Mouse (Mus musculus): ENCODE measurements around the gene Dazap1. TPM values are rescaled to one million over a fixed set of nuclear protein-coding genes. Genes with fewer than 3 reads are reported as not detected.
"Not testable (repeated sequence)": the region's sequence is repeated elsewhere in the genome, so short reads cannot be mapped to it uniquely, and the experiment has no call there.

Gene Dazap1
- 56.8 and 59.7 TPM in 2 replicates for polyA plus RNA-seq (2015; fragmentation: Nextera tagmentation; extraction: Ambion mirVana)

DNA sequence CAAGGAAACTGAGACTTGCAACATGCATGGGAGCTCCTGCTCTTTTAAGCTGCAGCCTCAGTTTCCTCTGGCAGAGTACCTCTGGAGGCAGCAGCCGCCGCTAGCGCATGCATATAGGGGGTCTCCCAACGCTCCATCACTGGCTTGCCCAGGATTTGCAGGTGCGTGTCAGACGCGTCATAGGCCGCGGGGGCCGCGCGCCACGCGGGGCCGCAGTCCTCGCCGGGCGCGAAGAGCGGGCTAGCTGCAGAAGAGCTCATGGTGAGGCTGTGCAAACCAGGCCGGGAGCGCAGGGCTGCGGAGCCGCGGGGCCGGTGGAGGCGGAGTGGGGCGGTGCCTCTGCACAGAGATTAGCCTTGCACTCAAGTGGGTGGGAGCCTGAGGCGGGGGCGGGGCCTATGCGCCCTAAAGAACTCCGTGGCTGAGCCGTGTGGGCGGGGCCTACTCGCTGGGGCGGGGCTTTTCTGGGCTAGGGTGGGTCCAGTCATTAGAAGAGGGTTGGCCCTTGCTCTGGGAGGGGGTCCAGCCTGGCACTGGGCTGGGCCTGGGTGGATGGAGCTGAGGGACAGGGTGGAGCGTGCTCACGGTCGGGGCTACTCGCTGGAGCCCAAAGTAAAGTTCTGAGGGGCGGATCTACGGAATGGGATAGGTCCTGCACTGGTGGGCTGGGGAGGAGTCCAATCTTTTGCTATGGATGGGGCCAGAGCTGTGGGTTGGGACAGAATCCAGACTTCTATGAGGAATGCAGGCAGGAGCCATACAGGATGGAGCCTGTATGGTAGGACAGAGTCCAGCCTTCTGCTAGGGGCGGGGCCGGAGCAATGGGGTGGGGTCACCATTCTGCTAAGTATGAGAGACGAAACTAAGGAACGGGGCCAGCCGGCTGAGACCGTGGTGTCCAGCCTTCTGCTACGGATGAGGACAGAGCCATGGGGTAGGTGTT is at the start of gene Dazap1, which contains the start of gene Gamt:
TSS of gene Dazap1 (plus strand) at position 845 of the 943 bp plus-strand sequence.
TSS of gene Gamt (minus strand) at position 371 of the 943 bp plus-strand sequence.
- H3K9me3 ChIP-seq: no peaks in the 10 kb centered on the region
- ATAC-seq (ENCODE audit: insufficient number of reproducible peaks, low FRiP score, low TSS enrichment, low read depth): peak; percentile 94
- peak within 1 kb of the TSS; percentile 99 for H3K27ac ChIP-seq
- H3K4me2 ChIP-seq: peak within 1 kb of the TSS; percentile 92
- H3K4me1 ChIP-seq: peaks cover 47% of the 10 kb centered on the region
- H3K9ac ChIP-seq: peak within 1 kb of the TSS; percentile 62
- H3K36me3 ChIP-seq: peaks cover 33% of the 10 kb centered on the region
- 0% methylated on average over 44 of the region's 49 CpGs for WGBS
- H3K27me3 ChIP-seq: no peaks in the 10 kb centered on the region
- H3K4me3 ChIP-seq: peak within 1 kb of the TSS; percentile 55

DNA sequence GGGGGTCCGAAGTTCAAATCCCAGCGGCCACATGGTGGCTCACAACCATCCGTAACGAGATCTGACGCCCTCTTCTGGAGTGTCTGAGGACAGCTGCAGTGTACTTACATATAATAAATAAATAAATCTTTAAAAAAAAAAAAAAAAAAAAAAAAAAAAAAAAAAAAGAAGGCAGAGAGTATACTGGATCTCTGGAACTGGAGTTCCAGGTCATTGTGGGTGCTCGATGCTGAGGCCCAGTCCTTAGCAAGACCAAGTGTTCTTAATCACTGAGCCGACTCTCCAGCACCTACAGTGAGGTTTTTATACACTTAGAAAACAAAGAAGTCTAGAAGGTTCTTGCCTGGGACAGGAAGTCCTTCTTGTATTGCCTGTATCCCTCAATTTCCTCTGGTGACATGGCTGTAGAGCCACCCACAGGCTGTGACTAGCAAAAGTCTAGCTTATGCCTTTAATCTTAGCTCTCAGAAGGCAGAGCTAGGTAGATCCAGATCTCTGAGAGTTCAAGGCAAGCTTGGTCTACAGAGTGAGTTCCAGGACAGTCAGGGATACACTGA is 49.7 kb upstream of the Dazap1 start:
- H3K4me3 ChIP-seq; H3K36me3 ChIP-seq; H3K27me3 ChIP-seq; H3K4me2 ChIP-seq; ATAC-seq (ENCODE audit: insufficient number of reproducible peaks, low FRiP score, low TSS enrichment, low read depth); H3K27ac ChIP-seq; H3K9me3 ChIP-seq; H3K9ac ChIP-seq: not testable (repeated sequence)
- H3K4me1 ChIP-seq: peaks cover 10% of the 10 kb centered on the region
- 67% methylated on average over 7 of the region's 7 CpGs for WGBS

DNA sequence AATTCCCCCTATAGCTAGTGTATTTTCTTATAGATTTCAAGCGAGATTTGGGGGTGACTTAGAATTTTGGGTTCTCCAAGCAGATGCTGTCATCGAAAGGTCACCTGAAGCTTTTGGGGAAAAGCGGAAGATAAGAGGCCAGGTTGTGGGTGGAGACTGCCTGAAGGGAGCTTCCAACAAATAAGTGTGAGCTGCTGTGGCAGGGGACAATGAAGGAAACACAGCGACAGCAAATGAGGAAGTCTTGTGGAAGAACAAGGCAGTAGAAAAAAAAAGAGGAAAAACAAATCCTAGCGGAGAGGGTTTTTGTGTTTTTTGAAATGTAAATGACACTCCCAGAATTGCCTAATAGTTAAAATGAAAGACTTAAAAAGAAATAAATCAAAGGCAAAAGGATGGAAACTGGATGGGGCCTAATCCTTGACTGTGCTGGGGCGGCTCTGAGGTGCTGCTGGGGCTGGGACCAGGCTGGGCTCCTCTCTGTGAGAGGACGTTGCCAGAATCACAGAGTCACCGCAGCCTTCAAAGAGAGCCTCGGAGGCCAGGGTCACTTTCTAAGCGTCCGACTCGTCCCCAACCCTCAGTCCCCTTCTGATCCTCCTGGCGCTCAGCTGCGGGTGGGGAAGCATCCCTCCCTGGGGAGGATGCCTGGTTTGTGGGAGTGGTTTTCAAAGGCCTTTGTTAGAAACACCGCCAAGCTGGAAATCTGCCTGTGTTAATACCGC is 46.1 kb upstream of the Dazap1 start:
- Histone ChIP-seq H3K27me3 (no peaks in the 10 kb centered on the region), H3K36me3 (no peaks in the 10 kb centered on the region), H3K4me3 (no peak overlapping the region), H3K9ac (no peak overlapping the region), H3K4me2 (no peak overlapping the region), H3K4me1 (0 out of 2 replicates have a peak, but pooled peaks cover 3% of the 10 kb centered on the region), H3K27ac (no peak overlapping the region), H3K9me3 (no peaks in the 10 kb centered on the region)
- no peak for ATAC-seq (ENCODE audit: insufficient number of reproducible peaks, low FRiP score, low TSS enrichment, low read depth)
- 31% methylated on average over 16 of the region's 16 CpGs for WGBS

GRCm38 (mm10) chr10:80220676-80221075 is 40.6 kb upstream of the Dazap1 start:
- Histone ChIP-seq H3K27me3 (no peaks in the 10 kb centered on the region), H3K36me3 (no peaks in the 10 kb centered on the region), H3K4me3 (no peak overlapping the region), H3K4me2 (no peak overlapping the region), H3K9ac (no peak overlapping the region), H3K9me3 (no peaks in the 10 kb centered on the region), H3K4me1 (peaks cover 5% of the 10 kb centered on the region), H3K27ac (no peak overlapping the region)
- no peak for ATAC-seq (ENCODE audit: insufficient number of reproducible peaks, low FRiP score, low TSS enrichment, low read depth)
- WGBS: 31% methylated on average over 9 of the region's 9 CpGs

DNA sequence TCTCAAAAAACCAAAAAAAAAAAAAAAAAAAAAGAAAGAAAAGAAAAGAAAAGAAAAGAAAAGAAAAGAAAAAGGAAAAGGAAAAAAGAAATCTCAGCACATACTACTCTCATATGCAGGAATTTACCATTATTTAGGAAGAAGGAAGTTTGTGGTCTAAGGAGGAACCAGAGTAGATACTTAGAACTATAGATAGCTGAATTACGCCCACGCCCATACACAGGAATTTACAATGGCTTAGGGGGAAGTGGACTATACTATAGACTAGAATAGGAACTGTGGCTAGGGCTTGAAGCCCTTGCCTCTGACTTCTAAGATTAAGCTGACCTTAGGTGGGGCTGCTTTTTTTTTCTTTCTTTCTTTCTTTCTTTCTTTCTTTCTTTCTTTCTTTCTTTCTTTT is 38.1 kb upstream of the Dazap1 start:
- WGBS: 90% methylated on average over 2 of the region's 2 CpGs
- ATAC-seq (ENCODE audit: insufficient number of reproducible peaks, low FRiP score, low TSS enrichment, low read depth): not testable (repeated sequence)

DNA sequence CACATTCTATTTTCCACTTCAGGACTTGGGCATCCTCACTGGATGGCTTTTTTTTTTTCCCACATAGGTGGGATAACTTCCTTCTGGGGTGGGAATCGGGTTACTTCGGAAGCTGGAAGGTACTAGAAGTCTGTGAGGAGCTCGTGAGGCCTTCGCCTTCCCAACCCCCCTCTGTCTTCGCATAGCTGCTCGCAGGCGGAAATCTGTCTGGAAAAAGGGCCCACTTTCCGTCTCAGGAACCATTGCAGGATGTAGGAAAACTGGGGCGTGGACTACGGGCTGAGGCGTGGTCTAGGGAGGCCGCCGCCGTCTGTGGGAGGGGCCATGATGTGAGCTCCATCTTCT is 35.2 kb upstream of the Dazap1 start:
- peaks cover 42% of the 10 kb centered on the region for H3K4me1 ChIP-seq
- no peak for ATAC-seq (ENCODE audit: insufficient number of reproducible peaks, low FRiP score, low TSS enrichment, low read depth)
- 0% methylated on average over 14 of the region's 14 CpGs for WGBS

More for the DNA sequence above, 38.1 kb upstream of the Dazap1 start:
- not testable (repeated sequence) for H3K9ac ChIP-seq, H3K36me3 ChIP-seq, H3K27me3 ChIP-seq, H3K27ac ChIP-seq, H3K9me3 ChIP-seq, H3K4me3 ChIP-seq, H3K4me2 ChIP-seq
- peaks cover 20% of the 10 kb centered on the region for H3K4me1 ChIP-seq

GRCm38 (mm10) chr10:80226416-80227165 is 34.7 kb upstream of the Dazap1 start, which contains the start of gene Mum1:
Gene Mum1 (plus strand): TSS chr10:80226434.
- Histone ChIP-seq H3K4me1 (peaks cover 43% of the 10 kb centered on the region), H3K36me3 (peaks cover 29% of the 10 kb centered on the region), H3K27ac (peak within 1 kb of the TSS; percentile 96), H3K27me3 (no peaks in the 10 kb centered on the region), H3K4me2 (peak within 1 kb of the TSS; percentile 82), H3K4me3 (peak within 1 kb of the TSS; percentile 82), H3K9ac (peak within 1 kb of the TSS; percentile 88), H3K9me3 (no peaks in the 10 kb centered on the region)
- peak; percentile 98 for ATAC-seq (ENCODE audit: insufficient number of reproducible peaks, low FRiP score, low TSS enrichment, low read depth)
- WGBS: 0% methylated on average over 51 of the region's 75 CpGs

More for the DNA sequence above, 35.2 kb upstream of the Dazap1 start:
- Histone ChIP-seq H3K27ac (peak overlapping the region; percentile 96), H3K9ac (0 out of 2 replicates have a peak overlapping the region, but pooled peaks have one; percentile 7), H3K9me3 (no peaks in the 10 kb centered on the region), H3K4me3 (peak overlapping the region; percentile 82), H3K27me3 (no peaks in the 10 kb centered on the region), H3K4me2 (peak overlapping the region; percentile 82), H3K36me3 (peaks cover 25% of the 10 kb centered on the region)

DNA sequence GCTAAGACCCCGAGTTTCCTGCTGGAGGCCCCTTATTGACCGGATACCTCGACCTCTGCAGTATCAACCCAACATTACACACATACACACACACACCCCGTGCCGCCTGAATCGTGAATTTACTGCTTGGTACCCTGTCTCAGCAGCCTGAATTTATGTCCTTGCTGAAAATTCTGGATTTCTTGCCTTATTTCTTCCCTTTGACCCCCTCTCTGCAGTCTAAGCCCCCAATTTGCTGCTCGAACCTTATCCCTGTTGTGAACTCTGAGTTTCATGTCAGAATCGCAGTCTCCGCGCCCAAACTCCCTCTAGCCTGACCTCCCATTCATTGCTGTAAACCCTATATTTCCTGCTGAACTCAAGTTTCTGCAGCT is 34.1 kb upstream of the Dazap1 start:
- peak overlapping the region; percentile 82 for H3K4me2 ChIP-seq
- peak overlapping the region; percentile 88 for H3K9ac ChIP-seq
- peaks cover 48% of the 10 kb centered on the region for H3K4me1 ChIP-seq
- H3K27ac ChIP-seq: peak overlapping the region; percentile 96
- WGBS: 4% methylated on average over 10 of the region's 10 CpGs
- H3K9me3 ChIP-seq: no peaks in the 10 kb centered on the region
- H3K36me3 ChIP-seq: peaks cover 35% of the 10 kb centered on the region
- H3K27me3 ChIP-seq: no peaks in the 10 kb centered on the region
- no peak for ATAC-seq (ENCODE audit: insufficient number of reproducible peaks, low FRiP score, low TSS enrichment, low read depth)
- H3K4me3 ChIP-seq: peak overlapping the region; percentile 82

GRCm38 (mm10) chr10:80227877-80228775 is 33.2 kb upstream of the Dazap1 start:
- Histone ChIP-seq H3K27ac (peak overlapping the region; percentile 96), H3K36me3 (peaks cover 45% of the 10 kb centered on the region), H3K4me1 (peaks cover 56% of the 10 kb centered on the region), H3K9ac (peak overlapping the region; percentile 88), H3K4me2 (peak overlapping the region; percentile 82), H3K4me3 (peak overlapping the region; percentile 82), H3K9me3 (no peaks in the 10 kb centered on the region), H3K27me3 (no peaks in the 10 kb centered on the region)
- 38% methylated on average over 15 of the region's 15 CpGs for WGBS
- ATAC-seq (ENCODE audit: insufficient number of reproducible peaks, low FRiP score, low TSS enrichment, low read depth): no peak

DNA sequence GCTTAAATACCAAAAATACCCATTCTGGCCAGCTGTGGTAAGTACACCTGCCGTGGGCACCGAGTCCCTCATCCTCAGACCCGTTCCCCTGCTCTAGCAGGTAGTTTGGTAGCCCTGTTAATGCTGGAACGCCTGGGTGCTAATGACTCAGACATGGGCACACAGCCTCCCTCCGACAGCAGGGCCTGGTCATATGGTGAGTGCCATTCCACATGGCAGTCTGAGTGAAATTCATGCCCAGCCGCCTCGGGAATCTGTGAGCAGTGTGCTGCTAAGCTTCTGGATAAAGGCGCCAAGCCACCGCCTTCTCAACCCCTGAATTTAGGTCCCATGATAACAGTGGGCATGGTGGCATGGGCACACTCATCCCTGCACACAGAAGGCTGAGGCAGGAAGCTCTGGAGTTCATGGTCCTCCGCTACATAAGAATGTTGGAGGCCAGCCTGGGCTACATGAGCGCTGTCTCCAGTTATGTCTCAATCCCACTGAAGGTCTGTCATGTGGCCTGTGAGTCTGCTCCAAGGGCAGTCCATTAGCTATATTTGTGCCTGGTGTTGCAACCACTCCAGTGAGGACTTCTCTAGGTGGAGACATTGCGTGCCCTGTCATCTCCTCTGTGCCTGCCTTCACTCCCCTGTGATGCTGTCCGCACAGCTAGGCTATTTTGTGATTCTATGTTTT is 25.0 kb upstream of the Dazap1 start:
- no peaks in the 10 kb centered on the region for H3K9me3 ChIP-seq
- WGBS: 96% methylated on average over 13 of the region's 13 CpGs
- H3K36me3 ChIP-seq: peaks cover 100% of the 10 kb centered on the region
- H3K4me2 ChIP-seq: no peak overlapping the region
- ATAC-seq (ENCODE audit: insufficient number of reproducible peaks, low FRiP score, low TSS enrichment, low read depth): no peak
- H3K4me3 ChIP-seq: no peak overlapping the region
- peaks cover 17% of the 10 kb centered on the region for H3K4me1 ChIP-seq
- no peaks in the 10 kb centered on the region for H3K27me3 ChIP-seq
- H3K27ac ChIP-seq: no peak overlapping the region
- no peak overlapping the region for H3K9ac ChIP-seq
